Mouse (Mus musculus) ES-CJ7 (cell line): ENCODE measurements around the gene Upk3a.
A peak's percentile ranks its signal among the peaks of the same experiment; 100 is the strongest.
"Not testable (repeated sequence)": the region's sequence is repeated elsewhere in the genome, so short reads cannot be mapped to it uniquely, and the experiment has no call there.

Source experiments
- DNase-seq: peaks from one replicate; pipeline ENCODE4 v3.0.0; 2011; ENCODE audit warnings: low read depth, low spot score

The Upk3a gene

DNA sequence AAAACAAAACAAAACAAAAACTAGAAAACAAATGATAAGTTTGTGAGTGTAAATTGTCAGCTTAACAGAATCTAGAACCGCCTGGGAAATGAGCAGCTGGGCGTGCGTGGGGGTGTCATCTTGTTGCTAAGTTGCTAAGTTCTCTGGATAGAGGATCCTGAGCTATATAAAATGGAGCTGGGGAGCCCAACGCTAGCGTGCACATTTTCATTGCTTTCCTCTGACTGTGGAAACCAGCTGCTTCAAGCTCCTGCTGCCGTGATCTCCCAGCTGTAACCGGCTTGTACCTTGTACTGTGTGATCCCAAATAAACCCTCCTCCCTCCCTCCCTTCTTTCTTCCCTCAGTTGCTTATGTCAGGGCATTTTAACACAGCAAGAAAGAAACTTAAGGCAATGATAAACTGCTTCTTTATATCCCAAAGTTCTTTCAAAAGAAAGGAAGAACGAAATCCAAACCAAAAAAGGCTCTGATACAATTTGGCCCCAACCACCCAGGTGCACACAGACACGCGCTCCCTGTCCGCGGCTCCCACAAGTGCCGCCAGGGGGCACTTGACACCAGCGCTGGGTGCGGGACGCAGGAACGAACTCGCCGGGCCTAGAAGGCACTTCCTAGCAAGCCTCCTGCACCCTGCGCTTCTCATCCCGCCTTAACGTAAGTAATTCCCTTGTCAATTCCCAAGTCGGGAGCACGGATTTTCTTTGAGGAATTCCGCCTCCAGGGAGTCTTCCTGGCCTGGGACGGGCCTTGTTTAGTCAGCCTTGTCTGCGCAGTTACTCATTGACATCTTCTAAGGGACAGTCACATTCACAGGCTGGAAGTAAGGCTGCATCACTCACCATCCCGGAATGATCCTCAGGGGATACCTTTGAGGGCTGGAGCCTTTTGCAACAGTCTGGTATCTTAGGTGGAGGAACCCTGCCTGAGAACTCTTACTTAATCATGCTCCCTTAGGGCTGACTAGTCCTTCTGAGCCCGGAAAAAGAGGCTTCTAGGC lies 15.7 kb upstream of the Upk3a start:
- peak; percentile 81 for DNase-seq

DNA sequence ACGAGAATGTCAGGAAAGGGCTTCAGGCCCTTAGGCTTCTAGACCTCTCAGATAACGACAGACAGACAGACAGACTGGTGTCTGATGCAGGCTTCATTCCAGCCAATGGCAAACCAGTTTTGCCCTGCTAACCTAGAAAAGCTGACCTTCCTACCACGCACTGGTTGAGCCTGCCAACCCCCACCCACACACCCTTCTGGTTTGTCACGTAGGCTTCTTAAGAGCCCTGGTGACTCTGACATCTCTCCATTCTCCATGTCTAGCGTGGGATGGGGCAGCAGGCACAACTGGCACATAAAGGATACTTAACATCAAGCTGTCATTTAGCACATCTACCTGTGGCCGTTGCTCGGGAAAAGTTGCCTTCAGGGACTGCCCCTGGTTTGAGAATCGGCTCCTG lies 7.3 kb upstream of the Upk3a start:
- DNase-seq, result no peak

DNA sequence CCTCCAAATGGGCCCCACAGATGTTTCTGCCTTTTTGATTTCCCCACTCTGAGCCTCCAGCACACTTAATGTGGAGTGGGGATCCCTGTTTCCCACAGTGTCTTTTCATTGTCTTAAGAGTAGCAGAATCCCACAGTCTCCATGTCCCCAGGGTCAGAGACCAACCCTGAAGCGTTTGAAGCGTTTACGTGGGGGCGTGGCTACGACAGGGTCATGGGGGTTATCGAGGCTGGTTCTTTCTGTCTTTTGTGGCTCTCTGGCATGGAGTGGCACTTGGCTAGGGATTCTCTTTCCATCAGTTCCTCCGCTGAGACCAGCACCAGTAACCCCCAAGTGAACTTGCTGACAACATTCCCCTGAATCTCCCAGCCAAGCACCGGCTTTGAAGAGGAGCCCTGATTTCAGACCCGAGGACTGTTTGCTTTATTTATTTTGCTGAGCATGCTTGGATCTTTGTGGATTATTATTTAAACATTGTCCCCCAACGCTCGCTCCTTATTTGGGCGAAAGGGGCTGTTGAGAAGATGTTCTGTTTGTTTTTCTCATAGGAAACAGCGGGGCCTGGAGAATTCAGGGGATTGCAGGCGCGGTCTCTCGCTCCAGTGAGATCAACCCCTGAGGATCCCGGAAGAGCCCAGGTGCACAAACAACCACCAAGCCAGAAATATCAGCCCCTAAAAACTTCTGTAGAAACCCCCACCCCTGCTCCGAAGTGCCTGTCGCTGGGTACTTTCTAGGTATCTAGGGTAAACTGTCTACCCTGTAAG lies 4.9 kb upstream of the Upk3a start:
- DNase-seq, result no peak

DNA sequence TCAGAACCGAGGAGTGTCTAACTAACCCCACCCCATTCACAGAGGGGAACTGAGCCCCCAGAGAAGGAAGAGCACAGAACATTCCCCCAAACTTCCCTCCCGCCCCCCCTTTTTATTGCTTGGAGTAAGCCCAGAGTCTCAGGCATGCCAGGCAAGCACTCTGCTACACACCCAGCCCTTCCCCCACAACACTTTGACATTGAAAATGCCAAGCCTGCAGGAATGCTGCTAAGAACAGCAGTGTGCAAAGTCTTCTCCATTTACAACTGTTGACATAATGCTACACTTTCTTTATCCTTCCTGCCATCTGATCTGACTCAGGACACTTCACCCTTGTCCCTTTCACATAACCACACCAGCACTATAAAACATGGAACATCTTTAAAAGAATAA lies 4.3 kb upstream of the Upk3a start:
- DNase-seq, result no peak

DNA sequence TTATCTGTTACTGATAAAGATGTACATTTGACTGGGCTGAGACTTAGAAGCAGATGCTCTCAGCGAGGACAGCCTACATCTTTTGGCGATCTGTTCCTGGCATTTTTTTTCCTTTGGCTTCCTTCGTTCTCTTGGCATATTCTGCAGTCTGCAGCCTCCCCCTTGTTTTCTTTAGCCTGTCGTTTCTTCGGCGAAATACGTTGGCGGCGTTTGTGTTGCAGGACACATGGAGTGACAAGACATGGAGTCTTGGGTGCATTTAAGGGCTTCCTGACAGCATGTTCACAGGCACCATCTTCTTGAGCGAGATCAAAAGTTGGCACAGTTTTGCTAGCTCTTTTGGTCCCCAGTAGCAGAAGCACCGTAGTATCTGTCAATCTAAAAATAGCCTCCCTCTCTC lies 1.2 kb upstream of the Upk3a start:
- DNase-seq, result no peak

DNA sequence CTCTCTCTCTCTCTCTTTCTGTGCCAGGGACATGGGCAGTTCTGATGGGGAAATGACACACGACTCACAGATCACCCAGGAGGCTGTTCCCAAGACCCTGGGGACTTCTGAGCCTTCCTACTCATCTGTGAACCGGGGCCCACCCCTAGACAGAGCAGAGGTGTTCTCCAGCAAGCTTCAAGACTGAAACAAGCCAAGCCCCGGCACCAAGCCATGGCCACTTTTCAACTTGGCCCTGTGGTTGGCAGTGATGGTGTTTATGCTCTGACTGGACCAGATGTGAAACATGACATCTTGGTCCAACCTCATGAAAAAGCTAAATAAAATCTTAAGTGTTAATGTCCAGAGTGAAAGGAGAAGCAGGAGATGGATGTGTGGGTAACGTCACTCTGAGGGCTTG lies 5.3 kb downstream of the Upk3a start:
- DNase-seq, result no peak

DNA sequence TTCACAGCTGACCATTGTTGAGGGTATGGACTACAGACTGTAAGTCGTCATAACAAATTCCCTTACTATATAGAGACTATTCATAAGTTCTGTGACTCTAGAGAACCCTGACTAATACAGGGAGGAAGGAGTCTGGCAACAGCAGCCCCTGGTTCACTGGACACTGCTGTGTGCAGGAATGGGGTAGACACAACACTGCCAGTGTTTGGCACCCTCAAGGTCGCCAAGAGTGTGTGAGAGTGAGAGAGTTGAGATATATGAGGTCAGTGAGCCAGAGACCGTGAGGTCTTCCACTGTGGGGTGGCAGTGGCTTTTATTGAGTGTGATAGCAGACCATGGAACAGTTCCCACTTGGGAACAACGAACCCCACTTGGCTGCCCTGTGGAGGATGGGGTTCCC lies 9.3 kb downstream of the Upk3a start:
- DNase-seq, result no peak

DNA sequence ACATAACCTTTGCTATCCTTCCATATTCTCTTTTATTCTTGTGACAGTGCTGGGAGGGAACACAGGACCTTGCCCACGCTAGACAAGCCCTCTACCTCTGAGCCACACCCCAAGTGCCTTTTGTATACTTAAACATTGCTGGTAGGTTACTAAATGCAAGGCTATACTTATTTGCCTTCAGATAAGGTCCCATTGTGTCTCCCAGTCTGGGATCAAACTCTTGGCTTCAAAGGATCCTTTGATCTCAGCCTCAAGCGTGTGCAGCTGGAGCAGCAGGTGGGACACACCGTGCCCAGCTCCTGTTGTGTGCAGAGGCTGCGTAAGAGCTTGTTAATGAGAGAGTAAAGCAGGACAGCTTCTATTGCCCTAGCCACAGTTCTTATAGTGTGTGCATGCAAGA lies 10.8 kb downstream of the Upk3a start:
- DNase-seq, result peak; percentile 52

DNA sequence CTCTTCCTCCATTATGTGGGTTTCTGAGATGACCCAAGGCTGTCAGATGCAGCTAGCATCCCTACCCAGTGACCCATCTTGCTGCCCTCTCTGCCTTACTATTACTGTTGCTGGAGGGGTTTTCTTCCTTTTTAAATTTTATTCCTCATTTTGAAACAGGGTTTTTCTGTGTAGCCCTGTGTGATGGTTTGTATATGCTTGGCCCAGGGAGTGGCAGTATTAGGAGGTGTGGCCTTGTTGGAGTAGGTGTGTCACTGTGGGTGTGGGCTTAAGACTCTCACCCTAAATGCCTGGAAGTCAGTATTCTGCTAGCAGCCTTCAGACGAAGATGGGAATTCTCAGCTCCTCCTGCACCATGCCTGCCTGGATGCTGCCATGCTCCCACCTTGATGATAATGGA lies 11.7 kb downstream of the Upk3a start, which contains the start of gene Fam118a:
Gene Fam118a, plus strand, starts transcription at position 301 of the 400 bp plus-strand sequence.
- not testable (repeated sequence) for DNase-seq

DNA sequence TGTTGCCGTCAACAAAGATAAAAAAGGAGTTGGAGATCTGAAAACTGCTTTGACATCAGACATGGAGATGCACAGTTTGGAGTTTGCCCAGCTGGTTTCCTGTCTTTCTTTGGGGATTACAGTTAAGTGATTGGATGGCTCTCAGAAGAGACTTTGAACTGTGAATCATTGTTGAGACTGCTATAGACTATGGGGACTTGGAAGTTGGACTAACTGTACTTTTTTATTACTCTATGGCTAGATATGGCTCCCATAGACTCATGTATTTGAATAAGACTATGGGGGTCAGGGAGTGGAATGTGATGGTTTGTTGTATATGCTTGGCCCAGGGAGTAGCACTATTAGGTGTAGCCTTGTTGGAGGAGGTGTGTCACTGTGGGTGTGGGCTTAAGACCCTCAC lies 13.7 kb downstream of the Upk3a start:
- DNase-seq, result not testable (repeated sequence)

DNA sequence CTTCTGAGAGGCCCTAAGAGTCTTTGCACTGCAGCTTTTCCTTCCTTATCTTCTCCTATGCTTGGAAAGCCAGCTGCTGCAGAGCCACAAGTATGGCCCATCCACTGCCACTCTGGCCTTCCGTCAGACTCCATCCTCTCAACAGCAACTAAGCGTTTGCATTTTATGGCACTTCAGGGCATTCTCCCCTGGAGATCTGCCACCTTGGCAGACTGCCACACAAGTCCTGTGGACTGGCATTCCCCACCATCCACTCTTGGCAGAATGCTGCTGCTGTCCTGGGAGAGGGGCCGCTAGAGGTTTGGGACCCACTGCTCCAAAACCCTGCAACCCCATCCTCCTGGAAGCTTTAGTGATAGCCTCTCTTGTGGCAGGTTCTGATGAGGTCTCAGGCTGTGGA lies 14.9 kb downstream of the Upk3a start:
- DNase-seq, result no peak

DNA sequence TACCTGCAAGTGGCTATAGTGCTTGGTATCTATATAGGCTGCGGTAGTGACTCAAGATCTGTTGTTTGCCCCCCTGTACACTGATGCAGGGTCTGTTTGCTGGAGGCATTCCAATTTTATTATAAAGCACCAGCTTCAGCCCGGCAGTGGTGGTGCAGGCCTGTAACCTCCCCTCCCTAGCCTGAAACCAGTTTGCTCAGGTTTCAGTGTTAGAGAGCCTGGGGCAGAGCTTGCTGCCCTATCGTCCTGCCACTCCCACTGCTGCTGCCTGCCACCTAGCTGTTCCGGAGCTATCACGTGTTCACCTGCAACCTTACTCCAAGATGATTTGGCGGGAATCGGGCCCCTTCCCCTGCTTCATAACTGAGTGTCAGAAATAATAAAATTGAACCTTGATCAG lies 17.0 kb downstream of the Upk3a start:
- peak; percentile 64 for DNase-seq

DNA sequence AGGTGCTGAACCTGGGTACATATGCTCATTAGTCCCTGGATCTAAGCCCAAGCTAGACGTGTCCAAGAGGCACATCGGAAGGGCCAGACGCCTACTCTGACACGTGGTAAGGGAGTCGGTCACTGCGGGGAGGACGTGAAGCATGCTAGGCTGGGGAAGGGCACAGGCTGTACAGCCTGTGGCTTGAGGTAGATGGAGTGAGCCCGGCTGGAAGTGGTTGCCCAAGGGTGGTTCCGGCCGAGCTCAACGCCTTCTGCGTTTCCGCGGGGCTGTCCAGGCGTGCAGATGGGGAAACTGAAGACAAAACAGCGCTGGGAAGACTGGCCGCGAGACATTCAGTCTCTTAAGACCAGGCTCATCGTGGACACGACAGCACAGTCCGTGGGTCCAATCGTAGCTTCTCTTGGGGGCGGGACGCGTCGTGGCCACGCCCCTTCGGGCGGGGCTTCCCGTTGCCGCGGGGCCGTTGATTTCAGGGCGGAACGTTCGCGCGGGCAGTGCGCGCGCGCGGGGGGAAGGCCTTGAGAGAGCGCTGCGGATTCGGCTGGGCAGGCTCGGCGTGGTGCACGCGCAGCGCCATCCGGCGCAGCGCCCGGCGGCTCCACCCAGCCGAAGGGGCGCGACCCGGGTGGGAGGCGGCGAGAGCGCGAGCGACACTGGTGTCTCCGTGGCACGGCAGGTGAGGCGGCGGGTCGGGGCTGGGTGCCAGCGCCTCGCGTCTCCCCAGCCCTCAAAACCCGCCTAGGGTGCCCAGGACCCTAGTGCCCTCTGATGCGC lies 19.8 kb downstream of the Upk3a start:
- peak; percentile 94 for DNase-seq

DNA sequence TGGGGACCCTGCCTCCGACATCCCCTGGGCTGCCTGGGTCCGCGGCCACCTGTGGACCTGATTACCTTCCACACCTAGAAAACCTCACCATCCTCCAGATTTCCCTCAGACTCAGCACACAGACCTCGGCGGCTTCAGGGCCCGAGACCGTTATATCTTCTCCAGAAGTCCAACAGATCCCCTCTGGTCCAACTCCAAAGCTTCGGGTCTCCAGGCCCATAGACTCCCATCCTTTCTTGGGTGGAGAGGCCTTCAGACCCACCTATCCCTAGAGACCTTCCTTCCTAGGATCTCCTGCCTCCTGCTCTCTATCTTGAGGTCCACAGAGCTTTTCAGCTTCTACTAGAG lies 20.4 kb downstream of the Upk3a start:
- DNase-seq, result no peak

DNA sequence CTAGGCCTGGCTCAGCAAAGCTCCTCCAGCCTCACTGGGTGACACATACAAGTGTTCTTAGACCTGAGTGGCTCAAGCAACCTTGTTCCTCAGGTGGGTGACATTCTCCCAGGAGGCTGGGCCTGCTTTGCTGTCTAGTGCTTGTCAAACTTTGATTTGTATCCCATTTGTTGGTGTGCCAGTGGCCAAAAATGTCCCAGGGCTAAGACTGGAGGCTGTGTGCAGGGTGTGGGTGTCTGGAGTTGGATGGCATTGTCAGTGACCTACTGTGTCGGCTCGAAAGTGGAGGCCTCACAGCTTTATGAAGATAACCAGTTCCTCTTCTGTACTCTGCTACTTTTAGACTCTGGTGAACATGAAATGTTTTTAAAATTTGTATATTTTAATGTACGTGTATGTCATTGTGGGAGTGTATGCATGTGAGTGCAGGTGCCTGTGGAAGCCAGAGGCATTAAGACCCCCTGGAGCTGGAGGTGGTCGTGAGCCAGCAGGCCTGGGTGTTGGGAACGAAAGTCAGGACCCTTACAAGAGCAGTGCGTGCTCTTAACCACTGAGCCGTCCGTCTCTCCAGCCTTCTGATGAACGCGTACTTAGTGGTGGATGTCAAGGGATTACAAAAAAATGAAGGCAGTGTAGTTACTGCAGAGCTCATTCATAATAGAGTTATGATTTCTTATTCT lies 24.7 kb downstream of the Upk3a start:
- no peak for DNase-seq

DNA sequence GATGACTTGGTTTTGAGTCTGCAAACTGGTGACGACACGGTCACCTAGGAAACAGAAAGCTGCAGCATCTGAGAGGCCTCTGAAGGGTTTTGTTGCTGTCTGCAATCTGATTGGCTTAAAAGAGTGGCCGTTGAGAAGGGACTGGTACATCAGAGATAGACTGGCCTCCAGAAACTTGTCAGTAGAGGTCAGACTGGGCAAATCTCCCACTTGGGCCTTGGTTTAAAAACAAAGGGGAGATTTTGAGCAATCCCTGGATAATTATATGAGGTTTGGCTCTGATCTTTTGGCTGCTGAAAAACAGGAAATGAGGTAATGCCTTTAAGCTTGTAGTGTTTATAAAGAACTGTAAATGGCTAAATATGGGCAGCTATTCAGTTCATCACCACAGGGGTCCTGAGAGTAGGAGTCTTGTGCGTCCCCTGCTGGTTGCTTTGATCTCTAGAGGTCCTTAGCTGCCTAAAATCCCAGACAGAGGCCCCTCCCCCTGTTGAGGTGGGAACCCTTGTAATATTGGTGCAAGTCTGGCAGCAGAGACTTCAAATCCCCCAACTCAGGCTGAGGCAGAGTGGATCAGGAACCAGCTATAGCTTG lies 25.5 kb downstream of the Upk3a start:
- peak; percentile 90 for DNase-seq

DNA sequence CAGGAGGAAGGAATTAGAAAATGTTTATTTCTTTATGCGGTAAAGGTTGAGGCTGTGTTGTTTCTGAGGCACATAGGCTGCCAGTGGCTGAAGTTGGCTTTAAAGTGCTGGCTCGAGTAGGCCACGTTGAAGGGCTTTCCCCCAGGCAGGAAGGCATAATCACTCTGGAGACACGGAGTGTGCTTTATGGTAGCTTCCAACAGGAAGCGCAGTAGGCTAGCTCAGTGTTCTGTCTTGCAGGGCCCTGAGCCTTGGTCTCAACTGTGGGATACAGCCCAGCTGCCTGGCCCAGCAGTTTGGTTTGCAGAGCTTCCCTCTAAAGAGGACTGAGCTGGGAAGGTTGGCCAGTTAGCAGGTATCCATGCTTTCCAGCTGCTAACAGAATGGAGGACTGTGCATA lies 26.2 kb downstream of the Upk3a start:
- no peak for DNase-seq

DNA sequence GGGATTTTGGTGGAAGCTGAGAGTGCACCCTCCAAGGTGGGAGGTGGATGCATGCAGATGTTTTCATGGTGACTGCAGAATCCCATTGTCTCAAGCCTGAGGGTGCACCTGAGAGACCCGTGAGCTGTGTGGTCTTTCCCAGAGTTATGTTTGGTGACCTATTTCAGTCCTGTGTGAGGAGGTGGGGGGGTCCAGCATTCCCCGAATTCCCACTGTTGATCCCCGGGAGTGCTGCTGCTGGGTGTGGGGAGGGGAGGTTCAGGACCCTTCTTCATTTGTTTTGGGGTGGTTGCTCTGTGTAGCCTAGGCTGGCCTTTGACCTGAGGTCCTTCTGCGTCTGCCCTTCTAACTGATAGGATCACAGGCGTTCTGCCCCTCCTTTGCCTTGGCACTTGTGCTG lies 26.8 kb downstream of the Upk3a start:
- DNase-seq, result no peak

DNA sequence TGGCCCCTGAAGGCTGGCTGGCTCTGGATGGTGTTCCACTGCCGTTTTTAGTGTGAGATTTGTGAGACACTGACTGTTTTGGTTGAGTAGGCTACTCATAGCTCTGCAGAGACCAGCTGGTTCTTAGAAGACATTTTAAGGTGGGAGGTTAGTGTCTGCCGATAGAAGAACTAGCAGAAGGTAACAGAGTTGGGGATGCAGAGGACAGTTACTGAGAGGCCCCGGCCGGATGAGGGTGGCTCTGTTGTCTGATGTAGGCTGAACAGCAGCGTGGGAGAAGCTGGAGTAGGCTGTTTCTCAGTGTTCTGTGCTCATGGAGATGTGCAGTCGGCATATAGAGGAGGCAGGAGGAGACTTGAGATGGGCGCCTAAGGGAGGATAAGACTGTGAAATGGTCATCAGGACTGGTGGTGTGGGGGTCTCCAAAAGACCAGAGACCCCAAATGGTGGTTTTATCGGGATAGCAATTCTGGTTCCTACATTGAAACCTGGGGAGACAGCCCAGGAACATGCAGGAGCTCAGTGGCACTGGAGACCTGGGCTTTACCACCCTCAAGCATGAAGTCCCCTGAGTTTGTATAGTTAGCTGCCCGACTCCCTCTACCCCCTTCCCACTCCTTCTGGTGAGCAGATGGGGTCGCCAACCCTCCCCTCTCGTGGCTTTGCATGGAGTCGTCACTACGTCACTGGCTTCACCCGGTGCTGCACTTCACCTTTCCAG lies 29.4 kb downstream of the Upk3a start:
- no peak for DNase-seq

DNA sequence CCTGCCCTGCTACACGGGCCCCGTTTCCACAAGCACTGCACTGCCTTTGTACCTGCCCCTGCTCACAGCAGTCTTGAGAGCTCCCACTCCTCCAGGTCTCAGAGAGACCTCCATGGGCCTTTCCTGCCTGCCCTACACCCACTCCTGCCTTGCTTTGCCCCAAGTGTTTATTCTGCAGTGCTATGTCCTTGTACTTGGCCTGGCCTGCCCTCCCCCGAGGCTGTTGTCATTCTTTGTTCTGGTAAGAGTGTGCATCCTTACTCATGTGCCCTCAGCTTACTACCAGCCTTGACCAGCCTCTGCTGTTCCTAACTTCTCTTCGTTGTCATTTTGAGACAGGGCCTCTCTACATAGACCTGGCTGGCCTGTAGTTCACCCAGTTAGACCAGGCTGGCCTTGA lies 30.9 kb downstream of the Upk3a start:
- no peak for DNase-seq
